8 mouse cellular contexts compared by ENCODE assay signal in the genomic region with DNA sequence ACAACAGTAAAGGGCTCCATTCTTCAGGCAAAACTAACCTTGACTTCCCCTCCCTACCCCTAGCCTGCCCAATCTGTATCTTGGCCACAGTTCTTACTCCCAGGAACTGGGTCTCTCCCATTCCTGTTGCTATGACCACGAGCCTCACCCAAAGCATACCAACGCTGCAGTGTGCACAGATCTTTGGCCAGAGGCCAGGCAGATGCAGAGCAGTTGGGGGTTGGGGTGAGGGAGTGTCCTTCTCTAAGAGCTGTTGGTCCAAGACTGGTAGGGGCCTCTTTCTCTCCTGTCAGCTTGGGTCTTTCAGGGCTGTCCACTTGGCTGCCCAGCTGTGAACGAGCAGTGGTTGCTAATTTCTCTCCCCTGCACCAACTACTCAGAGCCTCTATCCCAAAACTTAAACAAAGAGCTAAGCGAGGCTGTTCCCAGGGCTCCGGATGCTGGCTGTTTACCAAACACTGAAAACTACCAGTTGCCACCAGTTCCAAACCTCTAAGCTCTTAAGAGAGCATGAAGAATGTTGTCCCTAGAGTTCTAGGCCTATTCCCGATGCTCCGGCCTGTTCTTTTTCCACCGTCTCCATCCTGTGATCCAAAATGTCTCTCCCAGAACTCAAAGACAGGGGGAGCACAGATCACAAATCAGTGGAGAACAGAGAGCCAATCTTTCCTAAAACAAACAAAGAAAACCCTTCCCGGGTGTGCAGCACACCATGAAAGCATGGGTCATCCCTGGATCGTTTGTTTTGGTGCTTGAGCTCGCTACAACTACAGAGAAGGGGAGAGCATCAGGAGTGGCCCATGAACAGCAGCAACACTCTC.
A peak's percentile ranks its signal among the peaks of the same experiment; 100 is the strongest.
DNase-seq lines count a peak whose midpoint lies in the region; ATAC-seq and TF ChIP-seq lines count a peak whose summit lies in the region.

No protein-coding gene starts in this region.

- H3K9me3 ChIP-seq in neural tube, embryonic 12.5 days, result no peaks in the 10 kb centered on the region
- no peaks in the 10 kb centered on the region for H3K9me3 ChIP-seq in hindbrain, embryonic 13.5 days

- no peak for TF ChIP-seq CTCF in testis, adult 2 months (IDR thresholded peaks at IDR 0.05; ENCODE audit: control insufficient read depth, insufficient read depth, insufficient replicate concordance, low read depth, low read length)
- no peak for TF ChIP-seq CTCF in thymus, adult 2 months (IDR thresholded peaks at IDR 0.05; ENCODE audit: borderline replicate concordance, control insufficient read depth, extremely low read depth, insufficient read depth, low read length, poor library complexity)

- no peaks in the 10 kb centered on the region for H3K36me3 ChIP-seq in neural tube, embryonic 12.5 days
- no peaks in the 10 kb centered on the region for H3K36me3 ChIP-seq in hindbrain, embryonic 13.5 days
- H3K36me3 ChIP-seq in testis, adult 2 months (ENCODE audit: control insufficient read depth, insufficient read depth, low read length), result no peaks in the 10 kb centered on the region
- H3K36me3 ChIP-seq in thymus, adult 2 months (ENCODE audit: control insufficient read depth, insufficient read depth, low read length), result no peaks in the 10 kb centered on the region

- H3K9ac ChIP-seq in neural tube, embryonic 12.5 days, result no peak overlapping the region
- no peak overlapping the region for H3K9ac ChIP-seq in hindbrain, embryonic 13.5 days

- no peak overlapping the region for H3K4me3 ChIP-seq in neural tube, embryonic 12.5 days
- no peak overlapping the region for H3K4me3 ChIP-seq in hindbrain, embryonic 13.5 days
- no peak overlapping the region for H3K4me3 ChIP-seq in testis, adult 2 months (ENCODE audit: control insufficient read depth, low read depth, low read length)
- no peak overlapping the region for H3K4me3 ChIP-seq in thymus, adult 2 months (ENCODE audit: control insufficient read depth, insufficient read depth, low read length)

- no peak for TF ChIP-seq POLR2A in testis, adult 2 months (IDR thresholded peaks at IDR 0.05; ENCODE audit: control insufficient read depth, low read depth, low read length)
- no peak for TF ChIP-seq POLR2A in thymus, adult 2 months (IDR thresholded peaks at IDR 0.05; ENCODE audit: control insufficient read depth, extremely low read depth, insufficient read depth, low read length, poor library complexity)

- H3K4me2 ChIP-seq in neural tube, embryonic 12.5 days (replicated peaks), result no peak overlapping the region
- H3K4me2 ChIP-seq in hindbrain, embryonic 13.5 days, result no peak overlapping the region

- WGBS in neural tube, embryonic 12.5 days, result 56% methylated on average over 11 of the region's 11 CpGs
- 46% methylated on average over 11 of the region's 11 CpGs for WGBS in hindbrain, embryonic 13.5 days
- WGBS in thymus, adult 2 months, result 78% methylated on average over 11 of the region's 11 CpGs

- ATAC-seq in neural tube, embryonic 12.5 days (ENCODE audit: low FRiP score, low read depth), result peak; percentile 41
- ATAC-seq in hindbrain, embryonic 13.5 days (ENCODE audit: low FRiP score), result peak; percentile 65
- 0 out of 2 replicates have a peak, but pooled peaks have one; percentile 3 for ATAC-seq in megakaryocyte-erythroid progenitor cell, adult 5-6 weeks (replicated peaks; ENCODE audit: low FRiP score, low TSS enrichment, poor library complexity, severe bottlenecking)

- no peak overlapping the region for H3K27ac ChIP-seq in neural tube, embryonic 12.5 days
- H3K27ac ChIP-seq in hindbrain, embryonic 13.5 days, result peak overlapping the region; percentile 19
- peak overlapping the region; percentile 45; the same call in 1 of the 2 replicates for H3K27ac ChIP-seq in testis, adult 2 months (ENCODE audit: control insufficient read depth, insufficient read depth, low read depth, low read length)
- no peak overlapping the region for H3K27ac ChIP-seq in thymus, adult 2 months (ENCODE audit: control insufficient read depth, insufficient read depth, low read length)

- H3K4me1 ChIP-seq in neural tube, embryonic 12.5 days, result peaks cover 12% of the 10 kb centered on the region
- H3K4me1 ChIP-seq in hindbrain, embryonic 13.5 days (replicated peaks), result peaks cover 23% of the 10 kb centered on the region
- peaks cover 17% of the 10 kb centered on the region for H3K4me1 ChIP-seq in testis, adult 2 months (ENCODE audit: control insufficient read depth, insufficient read depth, low read length)
- peaks cover 15% of the 10 kb centered on the region for H3K4me1 ChIP-seq in thymus, adult 2 months (replicated peaks; ENCODE audit: control insufficient read depth, insufficient read depth, low read length)

- DNase-seq in neural tube, embryonic 10.5 days (ENCODE audit: extremely low spot score, low spot score), result no peak
- DNase-seq in fibroblast of lung, adult 2 months (ENCODE audit: low read depth), result peak; percentile 49
- peak; percentile 36 to 57 for DNase-seq in layer of hippocampus, postnatal 36 days
- DNase-seq in thymus, adult 2 months, result no peak

- H3K27me3 ChIP-seq in neural tube, embryonic 12.5 days (replicated peaks), result no peaks in the 10 kb centered on the region
- H3K27me3 ChIP-seq in hindbrain, embryonic 13.5 days, result 0 out of 2 replicates have a peak, but pooled peaks cover 10% of the 10 kb centered on the region
- H3K27me3 ChIP-seq in testis, adult 2 months (ENCODE audit: control insufficient read depth, insufficient read depth, low read length), result no peaks in the 10 kb centered on the region
- H3K27me3 ChIP-seq in thymus, adult 2 months (ENCODE audit: control insufficient read depth, insufficient read depth, low read length), result no peaks in the 10 kb centered on the region

Comparison
In these comparisons a context has a peak if more than half of its experiments do, and no peak if none do; other contexts are left out.
1. ATAC-seq: peak in every context shown above with its lines; median percentile 65 in hindbrain, embryonic 13.5 days; 41 in neural tube, embryonic 12.5 days; 3 in megakaryocyte-erythroid progenitor cell, adult 5-6 weeks.
2. H3K27ac ChIP-seq: peak in hindbrain, embryonic 13.5 days (single experiment) and testis, adult 2 months (single experiment); none in neural tube, embryonic 12.5 days (single experiment) and thymus, adult 2 months (single experiment).
3. DNase-seq: peak in fibroblast of lung, adult 2 months (single experiment) and layer of hippocampus, postnatal 36 days (2 of 2); none in neural tube, embryonic 10.5 days (single experiment) and thymus, adult 2 months (single experiment).